Mouse (Mus musculus) myocyte (in vitro differentiated cells): ENCODE data around the gene Armc9.

Source experiments
- CEBPB ChIP-seq: IDR thresholded peaks from 2 replicates; pipeline ENCODE4 v1.6.1; 2011; ENCODE audit warnings: mild to moderate bottlenecking, moderate library complexity; ENCODE audit not compliant: poor library complexity, insufficient read depth, severe bottlenecking
- E2F4 ChIP-seq: IDR thresholded peaks from one replicate; pipeline ENCODE4 v1.6.1; 2011; ENCODE audit warnings: mild to moderate bottlenecking, control low read depth, moderate library complexity; ENCODE audit not compliant: insufficient read depth
- MAX ChIP-seq: IDR thresholded peaks from one replicate; pipeline ENCODE4 v1.6.1; 2011; ENCODE audit warnings: low read depth, mild to moderate bottlenecking, control low read depth
- POLR2A ChIP-seq: IDR thresholded peaks from one replicate; pipeline ENCODE4 v1.6.1; 2011; ENCODE audit warnings: low read depth, mild to moderate bottlenecking, control low read depth, moderate library complexity; ENCODE audit not compliant: insufficient read length

DNA sequence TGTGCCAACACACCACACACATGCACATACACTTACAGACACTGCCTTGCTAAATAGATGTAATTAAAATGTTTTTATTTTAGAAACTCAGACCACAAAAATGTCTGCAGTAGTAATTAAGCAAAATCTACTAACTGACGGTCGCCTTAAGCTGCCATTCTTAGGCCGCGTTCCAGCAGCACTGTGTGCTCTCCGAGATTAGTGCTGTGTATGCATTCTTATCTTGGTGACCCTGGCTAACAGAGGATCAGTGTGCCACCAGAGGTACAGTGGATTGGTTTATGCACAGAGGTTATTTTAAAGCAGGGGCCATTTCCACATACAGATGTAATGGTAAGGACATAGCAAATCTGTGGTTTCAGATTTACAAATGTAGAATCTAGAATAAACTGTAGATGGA, 6.5 kb downstream of the Armc9 start:
- TF ChIP-seq MAX (no peak), CEBPB (no peak), POLR2A (no peak), E2F4 (no peak)
